8 mouse cellular contexts compared by ENCODE assay signal in the genomic region with DNA sequence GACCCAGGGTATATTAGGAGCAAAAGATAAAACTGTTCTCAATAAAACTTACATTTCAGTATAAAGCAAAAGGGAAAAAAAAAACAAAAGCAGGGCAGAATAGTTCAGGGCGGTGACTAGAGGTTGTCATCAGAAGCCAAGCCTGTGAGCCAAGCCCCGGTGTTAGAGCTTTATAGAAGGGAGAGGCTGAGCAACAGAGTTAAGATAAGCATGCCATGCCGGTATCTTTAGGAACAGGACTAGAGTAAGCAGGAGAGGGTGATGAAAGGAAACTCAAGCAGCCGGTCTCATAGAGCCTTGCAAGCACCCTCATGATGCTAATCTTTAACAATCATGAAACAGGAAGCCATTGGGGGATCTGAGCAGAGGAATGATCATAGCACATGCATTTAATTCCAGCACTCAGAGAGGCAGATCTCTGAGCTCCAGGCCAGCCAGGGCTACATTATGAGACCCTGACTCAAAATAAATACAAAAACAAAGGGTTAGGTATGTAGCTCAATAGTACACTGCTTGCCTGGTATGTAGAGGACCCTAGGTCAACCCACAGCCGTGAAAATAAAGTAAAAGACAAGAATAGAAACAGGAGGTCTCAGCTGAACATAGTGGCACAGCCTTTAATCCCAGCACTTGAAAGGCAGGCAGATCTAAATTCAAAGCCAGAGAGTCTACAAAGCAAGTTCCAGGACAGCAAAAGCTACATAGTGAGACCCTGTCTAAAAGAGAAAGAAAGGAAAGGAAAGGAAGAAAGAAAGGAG. TPM values are rescaled to one million over a fixed set of nuclear protein-coding genes. Genes with fewer than 3 reads are reported as not detected.
DNase-seq lines count a peak whose midpoint lies in the region; ATAC-seq and TF ChIP-seq lines count a peak whose summit lies in the region.

No protein-coding gene starts in this region.

- no peaks in the 10 kb centered on the region for H3K27me3 ChIP-seq in heart, embryonic 10.5 days (ENCODE audit: insufficient read depth, poor library complexity, severe bottlenecking)
- no peaks in the 10 kb centered on the region for H3K27me3 ChIP-seq in forebrain, embryonic 16.5 days (replicated peaks; ENCODE audit: control insufficient read depth, insufficient read depth, low read length)
- H3K27me3 ChIP-seq in liver, postnatal 0 days (ENCODE audit: insufficient read depth, low read length) = no peaks in the 10 kb centered on the region

- peak; percentile 84 for TF ChIP-seq EP300 in liver, postnatal 0 days (IDR thresholded peaks at IDR 0.05; ENCODE audit: low read depth)

- H3K36me3 ChIP-seq in heart, embryonic 10.5 days = peaks cover 48% of the 10 kb centered on the region
- H3K36me3 ChIP-seq in forebrain, embryonic 16.5 days (ENCODE audit: control insufficient read depth, insufficient read depth) = peaks cover 16% of the 10 kb centered on the region
- peaks cover 46% of the 10 kb centered on the region for H3K36me3 ChIP-seq in liver, postnatal 0 days (replicated peaks; ENCODE audit: insufficient read depth, low read length)

- ATAC-seq in forebrain, embryonic 16.5 days = no peak
- peak; percentile 2; the same call in 1 of the 2 replicates for ATAC-seq in liver, postnatal 0 days

- H3K4me3 ChIP-seq in heart, embryonic 10.5 days = peak overlapping the region; percentile 75
- peak overlapping the region; percentile 61 for H3K4me3 ChIP-seq in forebrain, embryonic 16.5 days (replicated peaks; ENCODE audit: low read length)
- H3K4me3 ChIP-seq in liver, postnatal 0 days (ENCODE audit: low read depth, low read length) = peak overlapping the region; percentile 76

- H3K4me1 ChIP-seq in heart, embryonic 10.5 days = peaks cover 58% of the 10 kb centered on the region
- H3K4me1 ChIP-seq in forebrain, embryonic 16.5 days (replicated peaks; ENCODE audit: control insufficient read depth, insufficient read depth, low read length) = peaks cover 37% of the 10 kb centered on the region
- peaks cover 41% of the 10 kb centered on the region for H3K4me1 ChIP-seq in liver, postnatal 0 days (ENCODE audit: insufficient read depth)

- DNase-seq in heart, embryonic 10.5 days (ENCODE audit: low spot score) = peak; percentile 86
- no peak for DNase-seq in heart, adult 11 months
- DNase-seq in MEL-GATA-1-ER (ENCODE audit: extremely low read depth, low read depth) = peak; percentile 93
- DNase-seq in liver, postnatal 0 days = no peak
- no peak for DNase-seq in frontal cortex, adult 2 months (ENCODE audit: extremely low spot score in 1 of 2, low spot score in 1 of 2)
- no peak for DNase-seq in right cerebral cortex, postnatal 36 days (ENCODE audit: low spot score in 2 of 2)
- no peak for DNase-seq in lung, adult 18-20 months

- H3K9ac ChIP-seq in forebrain, embryonic 16.5 days (replicated peaks; ENCODE audit: low read depth, low read length) = peak overlapping the region; percentile 62
- peak overlapping the region; percentile 76 for H3K9ac ChIP-seq in liver, postnatal 0 days (replicated peaks)

- WGBS in heart, embryonic 10.5 days = 10% methylated on average over 5 of the region's 5 CpGs
- WGBS in forebrain, embryonic 16.5 days = 49% methylated on average over 5 of the region's 5 CpGs
- WGBS in liver, postnatal 0 days (ENCODE audit: insufficient replicate concordance) = 13% methylated on average over 5 of the region's 5 CpGs

- peak overlapping the region; percentile 98 for H3K27ac ChIP-seq in heart, embryonic 10.5 days
- H3K27ac ChIP-seq in forebrain, embryonic 16.5 days (ENCODE audit: low read length) = no peak overlapping the region
- H3K27ac ChIP-seq in liver, postnatal 0 days (ENCODE audit: low read depth) = peak overlapping the region; percentile 99

- H3K9me3 ChIP-seq in heart, embryonic 10.5 days = no peaks in the 10 kb centered on the region
- H3K9me3 ChIP-seq in forebrain, embryonic 16.5 days (ENCODE audit: control insufficient read depth, low read length) = no peaks in the 10 kb centered on the region
- no peaks in the 10 kb centered on the region for H3K9me3 ChIP-seq in liver, postnatal 0 days (ENCODE audit: low read length)

- no peak for TF ChIP-seq CTCF in liver, postnatal 0 days (IDR thresholded peaks at IDR 0.05; ENCODE audit: low read depth)

- H3K4me2 ChIP-seq in forebrain, embryonic 16.5 days (ENCODE audit: low read length) = peak overlapping the region; percentile 72
- peak overlapping the region; percentile 91 for H3K4me2 ChIP-seq in liver, postnatal 0 days (ENCODE audit: low read depth, low read length)

RNA-seq across cellular contexts. Expression of gene Mbd6, which starts 3.2 kb away (rescaled TPM):
- polyA plus RNA-seq in heart, embryonic 10.5 days (2016; fragmentation: Nextera tagmentation; extraction: Ambion mirVana) = 11.3 and 16.9 TPM in 2 replicates
- polyA plus RNA-seq in forebrain, embryonic 16.5 days (2015; fragmentation: Nextera tagmentation; extraction: Ambion mirVana) = 10.2 and 15.3 TPM in 2 replicates
- polyA plus RNA-seq in liver, postnatal 0 days (2015; fragmentation: Nextera tagmentation; extraction: Ambion mirVana) = 5.3 and 5.7 TPM in 2 replicates
- polyA plus RNA-seq in frontal cortex, adult 2 months (2012; rRNA removed) = 50.0 and 51.5 TPM in 2 replicates

RNA-seq across cellular contexts. Expression of gene Mars, which starts 19.5 kb away (rescaled TPM):
- 119 and 140 TPM in 2 replicates for polyA plus RNA-seq in heart, embryonic 10.5 days (2016; fragmentation: Nextera tagmentation; extraction: Ambion mirVana)
- polyA plus RNA-seq in forebrain, embryonic 16.5 days (2015; fragmentation: Nextera tagmentation; extraction: Ambion mirVana) = 127 and 135 TPM in 2 replicates
- 51.3 and 62.3 TPM in 2 replicates for polyA plus RNA-seq in liver, postnatal 0 days (2015; fragmentation: Nextera tagmentation; extraction: Ambion mirVana)
- 63.1 and 81.8 TPM in 2 replicates for polyA plus RNA-seq in frontal cortex, adult 2 months (2012; rRNA removed)

RNA-seq across cellular contexts. Expression of gene Dctn2, which starts 25.9 kb away (rescaled TPM):
- polyA plus RNA-seq in heart, embryonic 10.5 days (2016; fragmentation: Nextera tagmentation; extraction: Ambion mirVana) = 155 and 167 TPM in 2 replicates
- 319 and 342 TPM in 2 replicates for polyA plus RNA-seq in forebrain, embryonic 16.5 days (2015; fragmentation: Nextera tagmentation; extraction: Ambion mirVana)
- polyA plus RNA-seq in liver, postnatal 0 days (2015; fragmentation: Nextera tagmentation; extraction: Ambion mirVana) = 65.3 and 67.4 TPM in 2 replicates
- polyA plus RNA-seq in frontal cortex, adult 2 months (2012; rRNA removed) = 285 and 313 TPM in 2 replicates

RNA-seq across cellular contexts. Expression of gene Kif5a, which starts 28.9 kb away (rescaled TPM):
- polyA plus RNA-seq in heart, embryonic 10.5 days (2016; fragmentation: Nextera tagmentation; extraction: Ambion mirVana) = 0.41 and 1.4 TPM in 2 replicates
- 98.9 and 106 TPM in 2 replicates for polyA plus RNA-seq in forebrain, embryonic 16.5 days (2015; fragmentation: Nextera tagmentation; extraction: Ambion mirVana)
- 0.06 TPM in 2 replicates for polyA plus RNA-seq in liver, postnatal 0 days (2015; fragmentation: Nextera tagmentation; extraction: Ambion mirVana)
- polyA plus RNA-seq in frontal cortex, adult 2 months (2012; rRNA removed) = 795 and 907 TPM in 2 replicates

RNA-seq across cellular contexts. Expression of gene Arhgap9, which starts 29.7 kb away (rescaled TPM):
- 0.87 and 3.1 TPM in 2 replicates for polyA plus RNA-seq in heart, embryonic 10.5 days (2016; fragmentation: Nextera tagmentation; extraction: Ambion mirVana)
- polyA plus RNA-seq in forebrain, embryonic 16.5 days (2015; fragmentation: Nextera tagmentation; extraction: Ambion mirVana) = 0.49 and 1.2 TPM in 2 replicates
- 13.5 and 14.8 TPM in 2 replicates for polyA plus RNA-seq in liver, postnatal 0 days (2015; fragmentation: Nextera tagmentation; extraction: Ambion mirVana)
- 1.1 and 1.3 TPM in 2 replicates for polyA plus RNA-seq in frontal cortex, adult 2 months (2012; rRNA removed)

Comparison
In these comparisons a context has a peak if more than half of its experiments do, and no peak if none do; other contexts are left out.
1. DNase-seq: peak in heart, embryonic 10.5 days (single experiment) and MEL-GATA-1-ER (single experiment); none in heart, adult 11 months (single experiment), liver, postnatal 0 days (single experiment), frontal cortex, adult 2 months (0 of 2), right cerebral cortex, postnatal 36 days (0 of 2) and lung, adult 18-20 months (0 of 2).
2. Peak in every context shown above with its lines, with median percentiles within 50 percentile points of each other: H3K4me3 ChIP-seq.